ENCODE assay signal across 8 mouse cellular contexts in the genomic region with DNA sequence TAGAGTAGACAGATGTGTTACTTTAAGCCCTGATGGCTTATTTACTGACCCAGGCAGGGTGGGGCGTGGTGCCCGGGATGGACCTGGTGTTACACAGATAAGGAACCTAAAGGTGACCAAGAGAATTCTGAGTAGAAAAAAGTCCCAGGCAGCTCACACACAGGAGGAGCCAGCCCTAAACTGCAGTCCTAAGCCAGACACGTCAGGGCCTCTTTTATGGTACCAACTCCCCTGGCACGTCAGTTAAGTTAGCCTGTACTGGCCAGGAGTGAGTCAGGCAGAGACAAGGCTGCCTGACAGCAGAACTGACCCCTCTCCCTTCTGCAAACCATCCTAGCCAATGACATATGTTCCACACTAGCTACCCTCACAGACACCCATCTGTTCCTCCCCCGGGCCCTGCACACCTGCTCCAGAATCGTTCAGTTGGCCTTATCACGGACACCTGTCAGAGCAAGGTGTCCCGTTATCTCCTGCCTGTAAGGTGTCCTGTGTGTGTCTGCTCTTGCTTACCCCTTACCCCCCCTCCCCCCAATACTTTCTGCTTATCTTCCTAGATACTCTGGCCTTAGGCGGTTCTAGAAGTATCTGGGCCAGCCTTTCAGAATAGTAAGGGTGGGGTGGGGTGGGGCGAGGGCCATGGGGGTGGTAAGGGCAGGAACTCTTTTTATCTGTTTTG.
A peak's percentile ranks its signal among the peaks of the same experiment; 100 is the strongest.
DNase-seq lines count a peak whose midpoint lies in the region; ATAC-seq and TF ChIP-seq lines count a peak whose summit lies in the region.

No protein-coding gene starts in this region.

- H3K4me1 ChIP-seq in lung, embryonic 16.5 days (replicated peaks; ENCODE audit: control insufficient read depth, insufficient read depth, low read length) = peaks cover 35% of the 10 kb centered on the region
- peaks cover 7% of the 10 kb centered on the region for H3K4me1 ChIP-seq in lung, adult 2 months (ENCODE audit: control insufficient read depth, insufficient read depth, low read length)
- H3K4me1 ChIP-seq in intestine, embryonic 14.5 days (replicated peaks; ENCODE audit: control insufficient read depth, insufficient read depth, low read length) = peaks cover 48% of the 10 kb centered on the region
- H3K4me1 ChIP-seq in kidney, adult 2 months (ENCODE audit: control insufficient read depth, insufficient read depth, low read length) = no peaks in the 10 kb centered on the region

- no peak overlapping the region for H3K27ac ChIP-seq in lung, embryonic 16.5 days (ENCODE audit: low read length)
- H3K27ac ChIP-seq in intestine, embryonic 14.5 days (ENCODE audit: low read depth) = peak overlapping the region; percentile 34; the same call in 1 of the 2 replicates
- no peak overlapping the region for H3K27ac ChIP-seq in kidney, adult 2 months (ENCODE audit: insufficient read depth, low read depth, low read length)

- WGBS in lung, embryonic 16.5 days = 37% methylated on average over 10 of the region's 10 CpGs
- WGBS in lung, adult 2 months = 47% methylated on average over 10 of the region's 10 CpGs
- WGBS in intestine, embryonic 14.5 days = 37% methylated on average over 10 of the region's 10 CpGs
- WGBS in kidney, adult 2 months = 72% methylated on average over 10 of the region's 10 CpGs

- no peak for DNase-seq in lung, adult 2 months
- DNase-seq in c-Kit-positive CD71-positive TER-119-positive erythroid progenitor cells, embryonic 14.5 days (ENCODE audit: low spot score) = peak; percentile 90
- no peak for DNase-seq in intestine, embryonic 14.5 days (ENCODE audit: low spot score)
- DNase-seq in spleen, postnatal 4 days (ENCODE audit: low spot score in 2 of 2) = peak; percentile 88 to 89
- DNase-seq in adrenal gland, postnatal 4 days (ENCODE audit: low spot score in 2 of 2) = no peak
- no peak for DNase-seq in kidney, adult 2 months

- TF ChIP-seq CTCF in lung, adult 2 months (IDR thresholded peaks at IDR 0.05; ENCODE audit: insufficient read depth, low read length) = no peak
- TF ChIP-seq CTCF in kidney, adult 2 months (conservative IDR thresholded peaks at IDR 0.05; ENCODE audit: insufficient read depth, insufficient read length, low read depth, low read length) = no peak

- TF ChIP-seq POLR2A in lung, adult 2 months (IDR thresholded peaks at IDR 0.05; ENCODE audit: borderline replicate concordance, extremely low read depth, low read depth, low read length) = no peak
- no peak for TF ChIP-seq POLR2A in kidney, adult 2 months (IDR thresholded peaks at IDR 0.05; ENCODE audit: low read depth, low read length)

- no peaks in the 10 kb centered on the region for H3K27me3 ChIP-seq in lung, embryonic 16.5 days (ENCODE audit: control insufficient read depth, insufficient read depth, low read depth, low read length)
- H3K27me3 ChIP-seq in intestine, embryonic 14.5 days (replicated peaks; ENCODE audit: control insufficient read depth, insufficient read depth, low read length) = no peaks in the 10 kb centered on the region
- no peaks in the 10 kb centered on the region for H3K27me3 ChIP-seq in kidney, adult 2 months (replicated peaks; ENCODE audit: control insufficient read depth, insufficient read depth, low read length)

- H3K4me3 ChIP-seq in lung, embryonic 16.5 days (ENCODE audit: low read length) = no peak overlapping the region
- H3K4me3 ChIP-seq in lung, adult 2 months (replicated peaks; ENCODE audit: extremely low read depth, low read depth, low read length) = no peak overlapping the region
- no peak overlapping the region for H3K4me3 ChIP-seq in intestine, embryonic 14.5 days (ENCODE audit: low read depth, low read length)
- H3K4me3 ChIP-seq in kidney, adult 2 months (ENCODE audit: insufficient read depth, low read depth, low read length) = no peak overlapping the region

- no peaks in the 10 kb centered on the region for H3K9me3 ChIP-seq in lung, embryonic 16.5 days (ENCODE audit: control insufficient read depth, low read length)
- H3K9me3 ChIP-seq in intestine, embryonic 14.5 days (ENCODE audit: control insufficient read depth, low read length) = no peaks in the 10 kb centered on the region

- ATAC-seq in lung, embryonic 16.5 days (ENCODE audit: low read depth) = peak; percentile 2; the same call in 1 of the 2 replicates
- peak; percentile 50 for ATAC-seq in intestine, embryonic 14.5 days (replicated peaks; ENCODE audit: low FRiP score, low TSS enrichment, low read depth)
- ATAC-seq in activated CD4-positive, CD25-positive, alpha-beta regulatory T cell, adult 4 months = no peak

- no peak overlapping the region for H3K9ac ChIP-seq in lung, embryonic 16.5 days (ENCODE audit: low read length)
- no peak overlapping the region for H3K9ac ChIP-seq in intestine, embryonic 14.5 days (ENCODE audit: low read length)

- no peak overlapping the region for H3K4me2 ChIP-seq in lung, embryonic 16.5 days (ENCODE audit: low read depth, low read length)
- no peak overlapping the region for H3K4me2 ChIP-seq in intestine, embryonic 14.5 days (ENCODE audit: low read length)

- no peaks in the 10 kb centered on the region for H3K36me3 ChIP-seq in lung, embryonic 16.5 days (ENCODE audit: control insufficient read depth, insufficient read depth, low read length)
- H3K36me3 ChIP-seq in intestine, embryonic 14.5 days (ENCODE audit: control insufficient read depth, insufficient read depth, low read length) = no peaks in the 10 kb centered on the region
- H3K36me3 ChIP-seq in kidney, adult 2 months (ENCODE audit: control insufficient read depth, insufficient read depth, low read length) = no peaks in the 10 kb centered on the region

Comparison
In these comparisons a context has a peak if more than half of its experiments do, and no peak if none do; other contexts are left out.
1. DNase-seq: peak in c-Kit-positive CD71-positive TER-119-positive erythroid progenitor cells, embryonic 14.5 days (single experiment) and spleen, postnatal 4 days (2 of 2); none in lung, adult 2 months (single experiment), intestine, embryonic 14.5 days (single experiment), adrenal gland, postnatal 4 days (0 of 2) and kidney, adult 2 months (single experiment).